Mouse (Mus musculus) adrenal gland, postnatal 10 days (tissue): ENCODE measurements around the gene Tmem119. TPM values are rescaled to one million over a fixed set of nuclear protein-coding genes. Genes with fewer than 3 reads are reported as not detected.
A peak's percentile ranks its signal among the peaks of the same experiment; 100 is the strongest.

Experiments used
- DNase-seq: peaks from one replicate; pipeline ENCODE4 v3.0.0; 2021; ENCODE audit warnings: mixed read lengths
- total RNA-seq, 2 experiments: library from RNA; stranded (reverse); gene quantifications; 2 replicates each; pipeline ENCODE4 v1.2.3; 2021

Gene Tmem119
- total RNA-seq, 2 experiments from 2014 or later, result 14.0 to 18.0 TPM

DNA sequence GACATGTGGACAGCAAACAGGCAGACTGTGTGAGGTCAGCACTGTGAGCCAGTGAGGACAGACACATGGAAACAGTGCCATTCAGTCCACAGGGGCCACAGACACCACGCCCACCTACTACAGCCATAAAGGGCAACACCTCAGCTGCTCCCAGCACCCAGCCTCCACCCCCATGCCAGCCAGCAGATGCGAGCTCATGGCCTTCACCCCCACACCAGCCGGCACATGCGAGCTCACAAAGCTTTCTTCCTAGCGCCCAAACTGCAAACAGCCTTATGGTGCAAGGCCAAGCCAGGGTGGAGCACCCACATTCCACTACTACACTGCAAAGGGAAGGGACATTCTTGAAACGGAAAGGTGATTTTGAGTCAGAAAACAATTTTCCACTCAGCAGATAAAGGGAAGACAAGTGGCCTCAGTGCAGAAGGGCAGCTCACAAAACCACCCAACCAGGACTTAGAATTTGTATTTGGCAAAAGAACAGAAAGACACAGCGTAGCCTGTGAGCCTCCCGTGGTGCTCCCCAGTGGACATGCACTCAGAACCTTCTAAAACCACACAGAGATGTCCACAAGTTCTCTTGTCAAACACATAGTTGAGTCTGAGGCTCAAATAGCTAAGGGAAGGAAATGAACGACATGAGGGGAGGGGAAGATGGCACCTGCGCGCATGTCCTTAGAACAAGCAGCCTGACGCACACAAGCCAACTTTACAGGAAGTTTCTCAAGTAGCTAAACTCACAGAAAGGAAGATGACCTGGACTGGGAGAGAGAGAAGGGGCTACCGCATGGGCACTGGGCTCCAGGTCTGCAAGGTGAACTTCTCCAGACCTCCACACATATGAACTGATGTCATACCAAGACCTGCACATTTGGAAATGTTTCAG, 34.4 kb downstream of the Tmem119 start:
- DNase-seq, result peak; percentile 61

DNA sequence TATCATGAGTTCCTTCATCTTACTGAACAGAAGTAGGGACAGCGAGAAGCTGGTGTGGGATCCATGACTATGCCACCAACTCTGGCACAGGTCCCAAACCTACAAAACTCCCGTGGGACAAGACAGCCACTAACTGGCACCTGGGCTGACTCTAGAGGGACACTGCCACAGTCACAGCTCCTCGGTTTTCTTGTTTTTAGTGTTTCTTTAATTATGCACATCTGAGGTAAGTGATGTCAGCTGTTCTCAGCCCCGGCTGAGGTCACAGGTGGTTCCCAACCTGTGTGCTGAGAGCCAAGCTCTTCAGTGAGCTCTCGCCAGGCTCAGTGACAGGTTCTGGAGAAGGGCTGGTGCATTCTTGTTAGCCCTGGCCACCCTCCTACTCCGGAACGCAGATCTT, 35.9 kb downstream of the Tmem119 start:
- no peak for DNase-seq

DNA sequence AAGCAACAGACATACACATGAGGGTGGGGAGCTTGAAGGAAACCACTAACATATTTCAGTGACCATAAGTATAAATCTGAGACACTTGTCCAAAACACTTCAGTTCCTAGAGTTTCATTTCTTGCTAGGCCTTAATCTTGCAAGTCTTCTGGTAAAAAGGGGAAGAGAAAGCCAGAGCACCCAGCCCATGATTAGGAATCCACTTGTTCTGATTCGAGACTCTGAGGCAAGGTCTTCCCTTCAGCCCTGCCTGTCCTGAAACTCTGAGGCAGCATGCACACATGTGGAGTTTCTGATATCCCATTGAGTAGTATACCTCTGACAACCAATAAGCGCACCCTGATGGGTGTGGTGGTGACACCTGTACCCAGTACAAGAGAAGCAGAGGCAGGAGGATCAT, 38.7 kb downstream of the Tmem119 start:
- DNase-seq, result no peak

DNA sequence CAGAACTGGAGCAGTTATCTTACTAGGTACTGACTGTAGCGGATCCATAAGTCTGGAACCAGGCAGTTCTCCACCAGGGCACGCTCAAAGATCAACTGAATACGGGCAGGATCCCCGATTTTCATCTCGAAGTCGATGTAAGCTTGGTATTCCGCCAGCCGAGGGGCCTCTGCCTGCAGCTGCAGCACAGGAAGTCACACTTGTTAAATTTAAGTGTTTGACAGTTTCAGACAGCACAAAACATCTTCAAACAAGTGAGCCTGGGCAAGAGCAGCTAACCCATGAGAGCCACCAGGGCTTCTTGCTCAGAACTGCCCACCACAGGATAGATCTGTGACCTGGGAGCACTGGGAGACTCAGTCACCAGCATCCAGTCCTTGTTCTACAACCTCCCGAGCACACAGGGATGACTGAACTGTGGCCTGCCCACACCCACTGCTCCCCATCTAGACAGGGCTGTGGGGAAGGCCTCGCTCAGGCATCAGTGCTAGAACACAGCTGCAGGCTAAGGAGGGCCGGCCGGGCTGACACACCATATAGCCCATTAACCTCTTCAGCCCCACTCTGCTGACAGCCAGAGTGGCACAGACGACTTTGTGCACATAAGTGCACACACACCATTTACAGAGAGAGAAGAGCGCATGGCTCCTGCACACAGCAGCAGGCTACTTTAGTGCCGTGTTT, 44.8 kb downstream of the Tmem119 start:
- no peak for DNase-seq

DNA sequence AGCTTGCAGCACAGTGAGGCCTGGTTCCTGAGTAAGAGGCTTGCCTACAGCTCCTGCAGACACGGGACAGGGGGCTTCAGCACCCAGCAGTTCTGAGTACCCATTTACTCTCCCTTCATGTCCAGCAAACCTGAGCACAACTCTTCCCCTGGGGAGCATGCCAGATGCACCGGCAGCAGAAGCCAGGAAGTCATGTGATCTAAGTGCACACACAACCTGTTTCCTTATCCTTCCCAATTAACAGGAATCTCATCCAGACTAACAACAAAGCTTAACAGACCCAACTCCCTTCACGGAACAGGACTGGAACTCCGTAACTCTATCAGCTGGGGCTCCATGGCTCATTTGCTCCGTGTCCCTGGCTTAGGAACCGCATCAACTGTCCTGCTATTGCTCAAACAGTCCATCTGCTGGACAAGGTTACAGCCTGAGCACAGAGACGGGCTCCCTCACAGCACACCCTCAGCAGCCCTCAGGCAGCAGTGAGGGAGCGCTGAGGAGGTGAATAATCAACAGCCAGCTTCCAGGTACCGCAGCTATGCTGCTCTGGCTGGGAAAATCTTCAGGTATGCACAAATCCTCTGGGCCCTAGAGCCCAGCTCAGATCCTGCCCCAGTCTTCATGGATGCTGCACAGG, 48.7 kb downstream of the Tmem119 start:
- DNase-seq, result no peak

DNA sequence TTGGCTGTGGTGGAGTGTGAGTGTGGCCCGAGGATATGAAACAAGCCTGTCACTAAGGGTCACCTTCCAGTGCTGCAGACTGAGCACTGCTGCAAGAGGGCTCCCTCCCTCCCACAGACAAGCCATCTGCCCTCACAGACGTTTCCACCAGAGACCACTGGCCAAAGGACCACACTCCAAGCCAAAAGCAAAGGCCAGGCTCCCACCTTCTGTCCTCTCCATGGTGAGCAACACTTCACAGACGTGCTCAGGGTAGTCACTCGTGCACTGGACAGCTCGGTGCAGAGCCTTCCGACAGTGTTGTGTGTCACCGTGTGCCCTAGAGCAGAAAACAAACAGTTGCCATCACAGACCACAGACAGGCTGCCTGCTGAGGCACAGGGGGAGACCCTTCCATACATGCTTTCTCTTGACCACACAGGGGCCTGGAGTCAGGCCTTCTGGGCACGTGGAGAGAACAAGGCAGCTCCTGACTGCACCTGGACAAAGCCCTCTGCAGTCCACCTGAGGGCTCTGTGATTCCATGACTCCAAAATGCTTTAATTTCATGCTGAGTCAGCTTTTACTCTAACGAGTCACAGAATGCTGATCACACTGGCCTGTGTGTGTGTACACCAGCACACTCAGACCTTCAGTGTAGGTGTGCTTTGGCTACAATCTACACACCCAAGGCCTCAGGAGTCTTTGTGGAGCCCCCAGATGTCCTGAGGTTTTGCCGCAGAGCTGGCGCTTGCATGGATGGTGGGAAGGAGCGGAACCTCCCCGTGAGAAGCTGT, 51.6 kb downstream of the Tmem119 start:
- DNase-seq, result no peak

DNA sequence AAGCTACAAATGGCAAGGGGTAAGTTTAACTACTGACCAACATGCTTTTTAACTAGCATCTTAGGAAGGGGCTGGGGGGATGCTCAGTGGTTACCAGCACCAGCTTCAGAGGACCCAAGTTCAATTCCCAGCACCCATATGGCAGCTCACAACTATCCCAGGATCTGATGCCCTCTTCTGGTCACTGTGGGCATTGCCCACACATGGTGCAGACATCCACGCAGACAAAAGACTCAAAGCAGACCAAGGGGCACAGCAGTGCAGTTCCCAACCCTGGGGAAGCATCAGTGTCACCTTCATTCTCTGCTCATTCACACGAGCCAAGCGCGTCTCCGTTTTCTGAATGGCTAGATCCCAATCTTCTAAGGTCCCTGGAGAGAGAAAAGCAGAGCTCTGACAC, 52.7 kb downstream of the Tmem119 start:
- no peak for DNase-seq

Other genes starting within 250 kb of the Tmem119 start
- 10 to 100 TPM in 1 of 2 experiments, 1 to 10 TPM in 1; 9.7 to 11.7 TPM for gene Cmklr1, start 150.1 kb downstream of the Tmem119 start, total RNA-seq
- gene 1700069L16Rik, start 75.7 kb downstream of the Tmem119 start, total RNA-seq, result not detected
- gene Ficd, start 64.7 kb downstream of the Tmem119 start, total RNA-seq, result 1 to 10 TPM; 7.3 to 7.7 TPM
- 10 to 100 TPM; 26.3 to 31.3 TPM for gene Sart3, start 28.0 kb downstream of the Tmem119 start, total RNA-seq
- gene Iscu, start 27.8 kb downstream of the Tmem119 start, total RNA-seq, result 100 to 1,000 TPM; 344 to 362 TPM
- gene Selplg, start 32.1 kb upstream of the Tmem119 start, total RNA-seq, result 1 to 10 TPM; 6.6 to 6.9 TPM
- 10 to 100 TPM; 66.4 to 78.9 TPM for gene Coro1c, start 108.2 kb upstream of the Tmem119 start, total RNA-seq
- gene Ssh1, start 193.4 kb upstream of the Tmem119 start, total RNA-seq, result 10 to 100 TPM; 14.2 to 20.0 TPM
- not detected for gene Dao, start 203.2 kb upstream of the Tmem119 start, total RNA-seq